Mouse (Mus musculus): Measurements from ENCODE around the gene Dennd2c. TPM values are rescaled to one million over a fixed set of nuclear protein-coding genes. Genes with fewer than 3 reads are reported as not detected.

The Dennd2c gene
- 1 to 10 TPM; 1.1 to 2.1 TPM for total RNA-seq (2021)
- polyA plus RNA-seq (2012; rRNA removed), result 0.13 and 0.25 TPM in 2 replicates
- long read RNA-seq, result 0 reads

DNA sequence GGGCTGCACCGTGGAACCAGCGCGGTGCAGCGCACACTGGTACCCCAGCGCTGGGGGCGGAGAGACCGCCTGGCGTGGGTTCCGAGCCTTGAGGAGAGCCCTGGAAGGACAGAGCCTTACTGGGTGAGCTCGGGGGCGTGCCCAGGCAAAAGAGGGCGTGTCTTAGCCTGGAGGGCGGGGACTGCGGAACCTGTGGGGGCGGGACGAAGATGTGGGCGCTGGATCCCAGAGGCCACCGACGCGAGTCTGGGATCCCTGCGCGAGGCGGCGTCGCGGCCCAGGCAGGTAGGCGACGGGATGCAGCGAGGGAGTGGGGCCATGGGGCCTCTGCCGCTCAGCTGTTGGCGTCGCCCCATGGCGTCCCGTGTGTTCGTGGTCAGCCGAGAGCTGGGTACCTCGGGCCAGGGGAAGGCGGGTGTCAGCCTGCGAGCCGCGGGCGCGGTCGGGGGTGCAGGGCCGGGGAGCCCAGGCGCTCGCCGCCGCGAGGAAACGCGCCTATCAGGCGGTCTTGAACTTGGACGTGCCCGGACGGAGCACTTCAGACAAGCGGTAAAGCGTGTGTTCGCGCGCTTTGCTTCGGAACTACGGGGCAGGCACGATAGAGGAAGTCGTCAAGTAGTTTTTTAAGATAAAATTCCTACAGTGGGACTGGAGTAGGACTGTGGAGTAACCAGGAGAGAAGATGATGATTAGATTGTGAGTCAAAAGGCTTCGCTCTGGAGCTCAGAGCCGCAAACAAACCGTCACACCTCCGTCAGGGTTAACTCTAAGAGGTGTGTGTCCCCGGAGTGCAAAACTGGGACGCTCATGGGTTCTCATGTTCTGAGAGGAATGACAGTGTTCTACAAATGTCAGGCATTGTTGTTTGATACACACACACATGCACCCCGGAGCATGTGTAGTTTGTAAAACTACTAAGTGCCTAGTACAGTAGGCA, at the start of gene Dennd2c:
TSS of gene Dennd2c (plus strand) at position 151 of the 937 bp plus-strand sequence.
- DNase-seq, result peak; percentile 97

DNA sequence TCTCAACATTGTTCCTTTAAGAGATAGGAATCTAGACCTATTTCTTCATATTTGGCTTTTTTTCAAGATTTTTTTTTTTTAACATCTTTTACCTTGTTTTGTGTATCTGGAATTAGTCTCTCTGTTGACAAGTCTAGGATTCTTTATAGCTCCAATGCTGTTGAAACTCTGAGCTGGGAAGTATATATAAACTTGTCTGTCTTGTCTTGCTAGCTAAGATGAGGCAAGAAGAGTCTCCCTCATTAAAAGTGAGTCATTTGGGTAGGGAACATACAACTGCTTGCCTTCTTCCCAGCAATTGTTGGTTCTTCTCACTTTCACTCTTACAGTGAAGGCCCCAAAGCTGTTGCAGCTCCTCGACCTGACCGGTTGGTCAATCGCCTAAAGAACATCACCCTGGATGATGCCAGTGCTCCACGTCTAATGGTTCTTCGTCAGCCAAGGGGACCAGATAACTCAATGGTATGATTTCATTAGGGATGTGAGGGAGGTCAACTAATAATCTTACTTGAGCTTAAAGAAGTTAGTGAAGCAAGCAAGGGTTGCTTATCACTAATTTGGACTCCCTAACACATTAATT, 46.3 kb upstream of the Dennd2c start:
- DNase-seq, result no peak

DNA sequence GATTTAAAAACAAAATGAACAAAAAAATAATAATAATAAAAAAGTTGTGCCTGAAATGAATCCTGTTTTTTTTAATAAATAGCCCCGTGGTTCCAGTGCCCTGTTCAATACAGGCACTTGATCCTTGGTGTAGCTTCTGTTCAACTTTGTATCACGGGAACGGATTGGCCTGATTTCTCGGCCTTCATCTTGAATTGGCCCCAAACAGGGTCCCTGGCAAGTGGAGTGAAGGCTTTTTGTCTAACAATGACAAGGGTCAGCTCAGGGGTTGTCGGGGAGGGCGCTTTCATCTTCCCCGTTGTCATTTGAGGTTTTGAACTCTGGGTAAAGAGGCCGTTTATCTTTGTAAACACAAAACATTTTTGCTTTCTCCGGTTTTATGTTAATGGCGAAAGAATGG, 44.7 kb upstream of the Dennd2c start:
- DNase-seq, result no peak

DNA sequence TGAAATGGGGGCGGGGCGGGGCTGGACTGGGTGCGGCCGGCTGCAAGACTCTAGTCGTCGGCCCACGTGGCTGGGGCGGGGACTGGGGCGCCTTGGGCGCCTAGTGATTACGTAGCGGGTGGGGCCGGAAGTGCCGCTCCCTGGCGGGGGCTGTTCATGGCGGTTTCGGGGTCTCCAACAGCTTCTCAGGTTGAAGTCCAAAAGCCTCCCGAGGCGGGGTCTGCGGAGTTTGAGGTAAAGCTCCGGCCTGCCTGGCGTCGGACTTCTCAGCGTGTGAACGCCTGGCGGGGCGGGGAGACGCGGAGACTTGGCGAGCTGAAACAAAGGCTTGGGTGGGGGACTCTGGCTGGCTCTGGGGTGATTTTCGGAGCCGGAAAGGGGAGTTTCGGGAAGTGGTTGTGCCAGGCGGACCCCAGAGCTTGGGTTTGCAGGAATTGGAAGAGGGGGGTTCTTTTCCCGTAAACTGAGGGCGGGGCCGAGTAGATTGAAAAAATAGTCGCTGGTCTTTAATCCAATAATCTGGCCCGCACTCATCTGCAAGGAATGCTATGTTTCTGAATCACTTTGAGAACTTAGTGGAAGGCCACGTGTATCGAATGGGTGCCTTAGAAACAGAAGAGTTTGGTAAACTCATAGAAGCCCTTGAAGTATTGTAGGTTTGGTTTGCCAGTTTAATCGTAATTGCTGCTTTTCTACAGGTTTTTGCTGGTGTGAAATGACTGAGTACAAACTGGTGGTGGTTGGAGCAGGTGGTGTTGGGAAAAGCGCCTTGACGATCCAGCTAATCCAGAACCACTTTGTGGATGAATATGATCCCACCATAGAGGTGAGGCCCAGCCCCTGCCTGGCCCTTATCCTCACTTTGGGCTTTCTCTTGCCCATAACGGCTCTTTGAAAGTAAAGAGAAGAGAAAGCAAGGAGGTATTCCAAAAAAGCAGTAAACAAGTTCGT, 43.9 kb upstream of the Dennd2c start, which contains the start of gene Nras:
TSS of gene Nras (plus strand) at position 79 of the 951 bp plus-strand sequence.
- DNase-seq, result peak; percentile 97

DNA sequence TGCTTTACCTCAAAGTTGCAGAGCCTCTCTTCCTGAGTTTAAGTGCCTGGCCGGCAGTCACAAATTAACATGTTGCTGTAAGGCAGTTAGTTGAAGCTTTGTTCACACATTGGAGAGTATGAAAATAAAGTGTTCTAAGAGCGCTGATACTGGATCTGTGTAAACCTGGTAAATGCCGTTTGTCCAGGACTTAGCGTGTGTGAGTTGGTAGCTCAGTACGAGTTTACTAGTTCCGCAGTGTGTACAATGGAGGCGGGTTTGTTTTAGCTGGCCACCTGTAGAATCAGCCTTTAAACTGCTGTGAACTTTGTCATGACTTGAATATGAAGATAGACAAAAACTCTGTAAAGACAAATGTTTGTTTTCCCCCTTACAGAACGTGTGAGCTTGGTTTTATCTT, 35.5 kb upstream of the Dennd2c start:
- no peak for DNase-seq

DNA sequence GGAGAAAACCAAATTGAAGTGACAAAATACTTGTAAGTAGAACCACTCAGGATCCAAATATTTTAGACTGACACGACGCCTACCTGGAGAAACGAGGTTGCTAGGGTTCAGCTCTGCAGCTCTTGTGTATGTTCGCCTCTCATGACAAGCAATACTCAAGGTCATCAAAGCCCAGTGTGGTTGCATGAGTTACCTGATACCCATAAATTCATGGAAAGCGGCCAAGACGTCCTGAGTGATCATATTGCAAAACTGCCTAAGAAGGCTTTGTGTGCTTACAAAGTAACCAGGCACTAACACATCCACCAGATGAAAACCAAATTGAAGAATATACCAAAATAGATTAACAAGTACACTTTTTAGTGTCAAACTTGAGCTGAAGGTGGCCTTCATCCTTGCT, 33.4 kb upstream of the Dennd2c start:
- DNase-seq, result no peak

DNA sequence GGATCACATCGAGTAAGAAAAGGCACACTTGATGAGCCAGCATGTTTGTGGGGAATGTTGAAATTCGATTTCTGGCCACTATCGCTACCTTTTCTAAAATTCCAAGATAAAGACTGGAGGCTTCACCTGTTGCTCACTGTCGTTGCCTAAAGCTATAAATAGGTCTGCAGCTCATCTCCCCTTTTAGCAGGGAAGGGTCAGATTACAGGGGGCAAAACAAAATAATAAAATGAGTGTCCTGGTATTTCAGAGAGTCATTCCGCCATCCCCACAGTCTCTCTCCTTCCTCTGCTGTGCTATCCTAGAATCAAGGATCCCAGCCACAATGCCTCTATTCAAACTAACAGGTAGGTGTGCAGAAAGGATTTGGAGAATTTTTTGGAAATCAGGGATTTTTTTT, 28.6 kb upstream of the Dennd2c start, which contains the start of gene Ampd1:
TSS of gene Ampd1 (plus strand) at position 244 of the 400 bp plus-strand sequence.
- no peak for DNase-seq

DNA sequence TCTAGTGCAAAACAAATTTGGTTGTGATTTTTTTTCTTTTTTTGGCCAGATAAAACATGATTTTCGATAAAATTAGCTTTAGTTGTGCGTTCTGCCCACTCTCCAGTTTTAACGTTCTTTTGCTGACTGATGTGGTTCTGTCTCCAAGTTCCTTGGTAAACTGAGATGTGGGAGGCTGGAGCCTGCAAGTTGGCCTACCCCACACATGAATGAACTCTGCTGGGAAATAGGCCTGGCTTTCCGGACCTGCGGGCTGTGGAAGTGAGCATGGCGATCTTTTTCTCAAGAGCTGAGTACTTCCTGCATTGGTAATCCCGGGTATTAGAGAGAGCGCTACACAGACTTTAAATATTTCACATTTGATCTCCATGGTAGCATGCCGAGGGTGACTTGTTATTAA, 26.5 kb upstream of the Dennd2c start:
- no peak for DNase-seq

DNA sequence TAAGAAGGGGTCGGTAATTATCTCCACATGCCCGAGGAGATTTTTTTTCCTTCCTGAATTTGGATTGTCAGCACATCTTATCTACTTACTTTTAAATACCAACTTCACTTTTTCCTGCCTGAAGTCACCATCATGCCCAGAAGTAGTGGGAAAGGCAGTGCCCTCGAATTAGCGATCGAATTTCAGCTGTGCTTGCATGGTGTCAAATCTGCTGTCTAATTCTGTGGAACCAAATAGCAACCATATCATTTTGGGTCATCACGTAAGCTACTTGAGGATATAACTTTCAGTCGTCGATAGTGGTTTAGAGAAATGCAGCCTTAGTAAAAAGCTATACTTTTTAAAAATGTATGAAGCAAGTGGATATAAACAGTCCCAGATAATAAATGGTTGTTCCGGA, 25.9 kb upstream of the Dennd2c start:
- DNase-seq, result no peak

DNA sequence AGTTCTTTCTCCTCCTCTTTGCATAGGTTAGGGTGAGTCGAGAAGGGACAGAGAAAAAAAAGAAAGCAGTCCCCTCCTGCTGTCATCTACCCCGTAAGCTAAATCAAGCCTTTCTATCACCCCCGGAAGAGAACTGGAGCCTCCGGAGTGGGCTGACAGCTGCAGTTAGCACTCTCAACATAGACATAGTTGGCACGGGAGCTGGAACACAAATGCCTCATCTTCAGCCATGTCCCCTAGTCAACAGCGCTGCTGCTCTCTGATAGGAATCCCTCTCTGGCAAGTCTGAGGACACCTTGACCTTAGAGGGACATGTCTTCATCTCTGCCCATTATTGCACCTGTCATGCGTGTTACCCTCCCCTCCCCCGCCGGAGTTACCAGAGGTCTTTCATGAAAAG, 23.1 kb upstream of the Dennd2c start:
- no peak for DNase-seq

DNA sequence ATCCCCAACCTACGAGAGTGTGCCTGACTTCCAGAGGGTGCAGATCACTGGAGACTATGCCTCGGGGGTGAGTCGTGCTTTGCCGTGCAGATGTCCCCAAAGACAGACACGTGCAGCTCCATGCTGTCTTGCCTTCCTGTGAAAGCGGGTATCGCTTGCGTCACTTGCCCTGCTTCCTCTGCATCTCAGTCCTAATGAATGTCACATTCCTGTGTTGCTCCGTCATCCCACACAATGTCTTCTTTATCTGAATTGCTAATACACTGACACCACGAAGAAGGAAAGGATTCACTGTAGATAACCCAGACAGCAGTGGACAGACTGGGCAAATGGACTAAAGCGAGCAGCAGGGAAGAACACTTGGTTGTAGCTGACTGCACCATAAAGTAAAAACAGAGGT, 21.4 kb upstream of the Dennd2c start:
- no peak for DNase-seq

DNA sequence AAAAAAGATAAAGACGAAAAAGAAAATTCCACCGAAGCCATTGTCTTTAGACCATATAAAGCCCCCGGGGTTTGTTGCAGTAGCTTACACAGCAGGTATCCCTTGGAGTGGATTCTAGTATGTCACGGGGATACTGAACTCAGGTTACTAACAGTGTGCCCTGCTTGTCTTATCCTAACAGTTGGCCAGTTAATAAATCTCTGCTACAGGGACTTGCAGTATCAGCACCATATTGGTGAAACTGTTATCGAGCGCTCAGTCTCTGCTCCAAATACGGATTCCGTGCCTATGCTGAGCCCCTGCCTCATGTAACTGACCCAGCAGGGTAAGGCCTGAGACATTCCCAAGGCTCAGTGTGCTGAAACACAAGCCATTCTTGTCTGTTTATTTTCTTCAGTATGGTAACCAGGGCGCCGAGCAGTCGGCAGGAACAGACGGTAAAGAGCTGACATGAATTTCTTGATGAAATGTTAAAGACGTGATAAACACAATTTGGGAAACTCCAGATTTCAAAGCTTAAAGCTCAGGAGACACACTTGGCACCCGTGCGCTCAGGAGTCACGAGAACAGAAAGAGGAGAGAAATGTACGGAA, 20.4 kb upstream of the Dennd2c start:
- no peak for DNase-seq

DNA sequence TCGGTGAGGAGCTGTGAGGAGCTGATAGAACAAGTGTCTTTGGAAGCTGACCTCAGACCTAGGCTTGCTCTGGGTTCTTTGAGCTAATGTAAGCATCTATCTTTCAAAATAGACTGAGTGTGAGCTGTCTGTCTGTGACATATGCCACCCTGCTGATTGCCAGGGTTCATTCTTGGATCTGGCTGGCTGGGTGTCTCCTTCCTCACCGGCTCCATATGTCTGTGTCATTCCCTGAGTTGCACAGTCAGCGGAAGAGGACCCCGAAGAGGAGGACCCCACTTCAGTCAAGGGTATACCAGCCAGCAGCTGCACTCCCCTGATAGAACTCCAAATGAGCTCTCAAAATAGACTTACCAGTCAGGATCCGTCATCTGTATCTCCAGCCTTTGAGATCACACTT, 19.6 kb upstream of the Dennd2c start:
- DNase-seq, result no peak

DNA sequence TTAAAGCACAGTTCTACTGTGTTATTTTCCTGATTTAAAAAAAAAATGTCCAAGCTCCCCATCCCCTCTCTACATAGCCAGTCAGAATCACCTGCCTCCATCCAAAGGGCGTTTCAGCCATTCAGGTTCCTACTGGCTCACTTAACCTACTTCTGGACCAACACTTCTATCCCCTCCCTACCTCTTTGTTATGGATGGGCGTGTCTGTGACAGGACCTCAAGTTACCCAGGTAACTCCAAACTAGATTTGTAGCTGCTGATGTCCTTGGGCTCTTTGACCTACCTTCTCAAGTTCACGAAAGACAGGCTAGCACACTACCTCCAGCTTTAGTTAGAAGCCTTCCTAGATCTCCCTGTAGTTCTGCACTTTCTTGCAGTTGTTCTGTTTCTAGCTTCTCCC, 16.4 kb upstream of the Dennd2c start:
- DNase-seq, result no peak

DNA sequence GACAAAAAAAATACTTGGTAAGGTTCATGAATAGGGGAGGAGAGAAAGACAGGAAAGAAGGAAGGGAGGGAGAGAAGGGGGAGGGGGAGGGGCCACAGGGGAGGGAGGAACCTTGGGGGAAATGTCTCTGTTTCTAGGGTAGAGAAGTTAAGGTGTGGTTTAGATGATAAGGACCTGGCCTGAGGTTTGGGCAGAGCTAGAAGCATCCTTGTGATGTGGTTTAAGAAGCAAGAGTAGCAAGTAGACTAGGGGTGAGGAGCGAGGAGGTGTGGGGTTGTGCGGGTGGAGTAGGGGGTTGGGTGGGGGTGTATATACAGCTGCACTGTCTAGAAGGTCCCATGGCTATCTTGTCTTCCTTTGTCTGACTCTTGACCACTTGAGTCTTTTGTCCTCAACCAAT, 10.7 kb upstream of the Dennd2c start:
- no peak for DNase-seq

DNA sequence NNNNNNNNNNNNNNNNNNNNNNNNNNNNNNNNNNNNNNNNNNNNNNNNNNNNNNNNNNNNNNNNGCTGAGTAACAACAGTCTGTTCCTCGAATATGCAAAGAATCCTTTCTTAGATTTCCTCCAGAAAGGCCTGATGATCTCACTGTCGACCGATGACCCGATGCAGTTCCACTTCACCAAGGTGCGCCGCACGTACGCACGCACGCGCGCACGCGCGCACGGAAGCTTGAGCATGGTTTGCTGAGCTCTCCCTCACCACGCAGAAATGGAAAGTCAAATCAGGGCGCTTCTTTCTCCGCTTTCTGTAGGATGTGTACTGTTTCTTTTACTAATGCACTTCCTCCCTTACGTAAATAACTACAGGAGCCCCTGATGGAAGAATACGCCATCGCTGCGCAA, 3.7 kb upstream of the Dennd2c start:
- no peak for DNase-seq

DNA sequence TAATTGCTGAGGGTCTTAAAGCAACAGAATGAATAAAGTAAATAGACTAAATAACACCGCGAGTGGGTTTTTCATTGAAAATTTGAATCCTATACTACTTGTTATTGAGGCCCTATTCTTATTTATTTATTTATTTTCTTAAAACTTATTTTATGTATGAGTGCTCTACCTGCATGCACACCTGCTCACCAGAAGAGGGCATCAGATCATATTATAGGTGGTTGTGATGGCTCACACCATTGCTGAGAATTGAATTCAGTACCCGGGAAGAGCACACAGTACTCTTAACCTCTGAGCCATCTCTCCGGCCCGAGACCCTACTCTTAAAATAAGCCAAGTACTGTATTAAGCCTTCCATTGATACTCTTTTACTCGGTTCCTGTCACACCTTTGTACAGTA, 2.7 kb upstream of the Dennd2c start:
- no peak for DNase-seq

DNA sequence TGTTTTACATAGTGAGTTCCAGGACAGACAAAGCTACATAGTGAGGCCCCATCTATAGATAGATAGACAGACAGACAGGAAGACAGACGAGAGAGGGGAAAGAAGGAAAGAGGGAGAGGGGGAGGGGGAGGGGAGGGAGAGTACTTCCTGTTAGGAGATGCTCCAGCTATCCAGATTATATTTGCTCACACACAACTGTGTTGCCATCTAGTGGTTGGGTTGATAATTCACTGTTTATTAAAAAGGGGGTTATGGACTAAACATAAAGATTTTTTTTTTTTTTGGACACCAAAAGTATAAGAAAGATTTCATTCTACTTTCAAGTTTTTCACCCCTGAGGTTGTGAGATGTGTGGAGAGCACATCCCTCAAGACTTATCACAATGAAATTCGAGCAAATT, 1.7 kb upstream of the Dennd2c start:
- DNase-seq, result no peak

DNA sequence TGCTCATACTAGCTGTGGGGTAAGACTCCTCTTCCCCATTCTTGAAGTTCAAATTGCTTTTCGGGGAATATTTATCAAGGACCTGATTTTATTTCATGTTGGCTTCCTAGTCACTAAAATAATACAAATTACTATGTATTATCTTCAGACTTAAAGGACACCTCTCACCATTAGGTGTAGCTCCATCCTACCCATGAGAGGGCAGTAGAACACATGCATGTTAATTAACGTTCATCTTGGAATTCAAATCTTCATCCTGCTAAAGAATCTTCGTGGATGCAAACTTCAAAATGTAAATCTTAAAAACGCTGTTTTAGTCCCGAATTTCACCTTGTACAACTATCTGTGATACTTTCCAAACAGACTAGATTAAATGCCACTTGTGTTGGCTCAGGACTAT, 1.2 kb upstream of the Dennd2c start:
- no peak for DNase-seq

DNA sequence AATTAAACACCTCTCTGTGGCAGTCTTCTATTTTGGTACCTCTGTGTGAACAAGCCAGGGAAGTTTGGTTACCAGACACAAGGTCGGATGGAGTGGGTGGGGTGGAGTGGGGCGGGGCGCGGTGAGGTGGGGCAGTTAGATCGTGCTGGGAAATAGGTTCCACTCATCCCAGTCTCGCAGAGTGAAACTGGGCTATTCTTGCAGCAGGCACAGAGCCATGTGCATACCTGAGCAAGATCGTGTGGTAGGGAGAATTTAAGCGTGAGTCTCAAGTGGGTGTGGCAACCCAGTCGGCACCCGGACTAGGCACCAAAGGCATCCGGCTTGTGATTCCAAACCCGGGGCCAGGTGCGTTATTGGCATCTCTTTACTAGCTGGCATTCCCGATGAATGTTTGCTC, 495 bp upstream of the Dennd2c start:
- DNase-seq, result no peak

DNA sequence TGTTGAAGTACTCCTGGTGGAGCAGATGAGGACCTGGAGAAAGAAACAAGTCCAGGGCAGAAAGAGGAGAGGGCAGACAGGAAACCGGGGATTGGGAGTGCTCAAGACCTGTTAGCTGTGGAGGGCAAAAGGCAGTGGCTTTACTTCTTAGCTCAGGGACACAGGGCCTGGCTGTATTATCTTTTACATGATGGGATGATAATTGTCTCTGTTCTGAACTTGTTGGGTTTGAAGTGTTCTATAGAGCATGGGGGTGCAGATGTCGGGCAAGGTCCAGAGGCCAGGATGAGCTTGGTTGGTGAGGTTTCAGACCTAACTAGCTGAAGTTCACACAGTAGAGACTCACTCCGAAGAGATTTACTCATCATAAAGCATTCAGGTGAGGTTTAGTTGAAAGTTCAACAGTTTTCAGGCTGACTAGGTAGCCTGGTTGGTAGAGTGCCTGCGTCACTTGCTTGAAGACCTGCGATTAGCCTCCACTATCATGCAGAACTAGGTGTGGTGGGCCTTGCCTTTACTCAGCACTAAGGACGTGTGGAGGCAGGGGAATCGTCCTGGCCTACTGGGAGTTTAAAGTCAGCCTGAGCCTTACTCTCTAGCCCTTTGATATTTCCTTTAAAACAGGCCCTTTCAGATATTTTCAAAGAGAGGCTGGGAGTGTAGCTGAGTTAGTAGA, 5.3 kb downstream of the Dennd2c start:
- no peak for DNase-seq
